Mouse (Mus musculus) ES-E14 (cell line): ENCODE measurements around the gene Cdk5.

ENCODE experiments used
- CHD2 ChIP-seq: IDR thresholded peaks from 2 replicates; pipeline ENCODE4 v1.6.1; 2014; ENCODE audit warnings: mild to moderate bottlenecking, low read depth, low read length, inconsistent platforms
- MAFK ChIP-seq: IDR thresholded peaks from 2 replicates; pipeline ENCODE4 v1.6.1; 2014; ENCODE audit warnings: mild to moderate bottlenecking, low read depth, low read length, inconsistent platforms; ENCODE audit not compliant: insufficient read depth
- ZNF384 ChIP-seq: IDR thresholded peaks from 2 replicates; pipeline ENCODE4 v1.6.1; 2012; ENCODE audit warnings: low read depth, low read length, inconsistent platforms

DNA sequence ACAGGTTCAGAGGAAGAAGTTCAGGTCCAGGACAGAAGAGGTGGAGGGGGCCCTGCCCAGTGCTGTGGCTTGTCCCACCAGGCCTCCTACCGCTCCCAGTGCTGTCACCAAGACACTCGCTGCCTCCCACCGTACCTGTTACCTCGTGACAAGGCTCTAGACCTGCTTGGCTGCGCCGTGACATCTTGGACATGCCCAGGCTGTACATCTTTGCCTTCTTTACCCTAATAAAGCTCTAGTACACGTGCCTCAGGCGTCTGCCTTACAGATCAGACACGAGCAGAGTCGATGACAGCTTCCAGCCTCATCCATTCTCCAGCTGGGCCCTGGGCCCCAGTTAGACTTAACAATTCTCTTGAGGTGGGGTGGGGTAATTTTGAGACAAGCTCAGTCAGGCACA lies 5.7 kb downstream of the Cdk5 start:
- TF ChIP-seq MAFK (no peak), ZNF384 (no peak), CHD2 (no peak)
